Mouse (Mus musculus) adrenal gland, adult 8-10 months (tissue): ENCODE measurements around the gene Cacna2d1. TPM values are rescaled to one million over a fixed set of nuclear protein-coding genes. Genes with fewer than 3 reads are reported as not detected.

Experiments used
- DNase-seq: peaks from one replicate; pipeline ENCODE4 v3.0.0; 2022
- total RNA-seq, 4 experiments: library from RNA; stranded (reverse); gene quantifications; 2 replicates each; pipeline ENCODE4 v1.2.4; 2022

The Cacna2d1 gene
- 100 to 1,000 TPM; 114 to 218 (median 141) TPM for total RNA-seq

- peak; percentile 61 for DNase-seq
Observed at GRCm38 (mm10) chr5:15934376-15935233, at the start of gene Cacna2d1. Gene Cacna2d1, plus strand, starts transcription at chr5:15934691.

- DNase-seq = no peak
Observed at GRCm38 (mm10) chr5:15895098-15895497, 39.4 kb upstream of the Cacna2d1 start.

GRCm38 (mm10) chr5:15896706-15897105 is 37.8 kb upstream of the Cacna2d1 start:
- DNase-seq = no peak

DNA sequence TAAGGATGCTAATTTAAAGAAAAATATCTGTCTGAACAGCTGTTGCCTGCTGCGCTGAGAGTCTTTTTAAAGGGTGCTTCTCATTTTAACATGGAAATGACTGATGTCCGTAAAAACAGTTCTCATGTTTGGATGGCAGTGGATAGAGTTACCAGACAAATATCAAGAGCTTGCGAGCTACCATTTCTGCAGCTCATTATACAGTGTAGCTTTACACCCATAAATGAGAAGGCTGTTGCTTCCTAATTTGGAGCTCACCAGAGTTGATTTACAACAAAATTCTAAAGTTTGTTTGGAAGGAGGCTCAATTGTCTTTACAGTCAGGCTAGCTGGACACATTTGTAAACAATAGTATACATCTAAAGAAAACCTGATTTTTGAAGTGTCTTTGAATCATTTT is 28.0 kb upstream of the Cacna2d1 start:
- DNase-seq = no peak

GRCm38 (mm10) chr5:15914931-15915330 is 19.6 kb upstream of the Cacna2d1 start:
- no peak for DNase-seq

DNA sequence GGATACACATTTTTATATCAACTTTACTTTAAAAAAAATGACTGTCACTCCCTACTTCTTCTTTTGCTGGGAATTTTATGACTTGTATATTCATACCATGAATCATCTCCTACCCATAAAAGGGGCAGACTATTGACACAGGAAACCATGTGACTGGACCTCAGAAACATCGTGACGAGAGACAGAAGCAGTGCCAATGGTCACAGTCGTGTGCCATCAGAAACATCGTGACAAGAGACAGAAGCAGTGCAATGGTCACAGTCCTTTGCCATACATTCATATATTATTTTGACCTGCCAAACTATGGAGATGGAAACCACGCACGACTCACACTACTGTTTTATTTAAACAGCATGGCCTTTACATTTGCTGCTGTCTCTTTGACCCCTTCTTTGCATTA is 6.0 kb upstream of the Cacna2d1 start:
- DNase-seq = no peak

DNA sequence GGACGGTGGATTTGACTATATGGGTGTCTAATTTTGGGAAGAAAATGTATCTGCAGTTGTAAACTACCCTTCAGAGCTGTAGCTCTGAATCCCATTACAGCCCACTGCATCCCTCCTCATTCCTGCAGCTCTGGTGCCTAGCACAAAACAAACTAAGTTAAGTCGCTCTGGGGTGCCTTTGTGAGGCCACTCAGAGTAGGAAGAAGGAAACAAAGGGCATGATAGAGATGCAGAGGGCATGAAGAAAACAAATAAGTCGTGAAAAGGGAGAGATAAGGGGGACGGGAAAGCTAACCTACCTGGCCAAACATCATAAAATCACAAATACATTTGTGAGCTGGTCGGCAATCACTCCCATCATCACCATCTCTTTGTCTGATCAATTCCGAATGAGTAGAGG is 1.5 kb upstream of the Cacna2d1 start:
- DNase-seq = no peak

DNA sequence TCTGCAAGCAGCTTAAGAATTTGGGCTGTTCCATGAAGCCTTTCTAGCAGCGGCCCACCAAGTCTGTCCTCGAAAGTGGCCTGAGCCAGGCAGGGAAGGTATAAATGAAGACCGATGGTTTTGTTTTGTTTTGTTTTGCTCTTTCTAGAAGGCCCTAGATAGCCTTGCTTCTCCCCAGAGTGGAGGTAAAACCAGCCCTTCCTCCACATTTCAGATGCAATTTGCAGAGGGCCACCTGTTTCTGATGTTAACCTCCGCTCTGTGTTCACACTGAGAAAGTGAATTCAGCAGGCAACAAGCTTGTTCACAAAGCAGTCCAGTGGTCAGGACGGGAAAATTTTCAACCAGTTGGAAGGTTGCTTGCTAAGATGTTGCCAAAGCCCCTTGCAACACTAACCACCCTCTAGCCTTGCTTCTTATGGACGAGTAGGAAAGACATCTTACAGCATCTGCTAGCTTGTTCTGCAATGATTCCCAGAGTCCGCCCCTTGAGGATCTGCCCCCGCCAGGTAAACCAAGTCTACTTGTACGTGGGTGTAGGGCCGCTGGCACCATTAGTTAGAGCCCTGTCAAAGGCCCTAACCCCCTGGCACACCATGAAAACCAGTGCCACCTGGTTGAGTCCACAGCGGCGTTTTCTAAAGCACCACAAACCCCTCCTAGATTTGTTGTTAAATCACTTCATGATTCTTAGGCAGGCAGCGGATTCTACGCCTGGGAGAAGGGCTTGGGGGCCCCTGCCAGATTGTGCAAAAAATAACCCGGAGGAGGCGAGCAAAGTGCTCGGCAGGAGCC is 713 bp upstream of the Cacna2d1 start:
- DNase-seq = peak; percentile 26

DNA sequence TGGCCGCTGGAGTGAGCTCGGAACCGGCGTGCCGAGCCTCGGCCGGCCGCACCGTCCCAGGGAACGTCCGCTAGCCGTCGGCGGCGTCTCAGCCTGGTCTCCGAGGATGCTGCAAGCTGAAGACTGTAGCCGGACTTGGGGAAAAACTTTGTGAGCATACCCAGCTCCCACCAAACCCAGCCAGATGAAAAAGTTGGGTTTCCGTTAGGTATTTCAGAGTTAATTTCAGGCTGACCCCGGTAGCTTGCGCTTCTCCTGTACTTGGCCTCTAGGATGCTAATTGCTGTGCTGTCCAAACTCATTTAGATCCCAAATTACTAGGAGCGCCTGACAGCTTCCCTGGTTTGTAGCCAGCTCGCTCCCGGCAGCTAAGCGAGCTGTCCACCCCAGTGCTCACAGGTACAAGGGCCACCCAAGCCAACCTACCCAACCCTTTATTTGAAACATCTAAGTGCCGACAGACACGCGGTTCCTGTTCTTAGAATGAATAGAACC is 790 bp downstream of the Cacna2d1 start:
- no peak for DNase-seq

- no peak for DNase-seq
Observed at GRCm38 (mm10) chr5:15935831-15936710, 1.6 kb downstream of the Cacna2d1 start.

GRCm38 (mm10) chr5:15941191-15941725 is 6.8 kb downstream of the Cacna2d1 start:
- no peak for DNase-seq

GRCm38 (mm10) chr5:15942051-15942450 is 7.6 kb downstream of the Cacna2d1 start:
- DNase-seq = no peak

DNA sequence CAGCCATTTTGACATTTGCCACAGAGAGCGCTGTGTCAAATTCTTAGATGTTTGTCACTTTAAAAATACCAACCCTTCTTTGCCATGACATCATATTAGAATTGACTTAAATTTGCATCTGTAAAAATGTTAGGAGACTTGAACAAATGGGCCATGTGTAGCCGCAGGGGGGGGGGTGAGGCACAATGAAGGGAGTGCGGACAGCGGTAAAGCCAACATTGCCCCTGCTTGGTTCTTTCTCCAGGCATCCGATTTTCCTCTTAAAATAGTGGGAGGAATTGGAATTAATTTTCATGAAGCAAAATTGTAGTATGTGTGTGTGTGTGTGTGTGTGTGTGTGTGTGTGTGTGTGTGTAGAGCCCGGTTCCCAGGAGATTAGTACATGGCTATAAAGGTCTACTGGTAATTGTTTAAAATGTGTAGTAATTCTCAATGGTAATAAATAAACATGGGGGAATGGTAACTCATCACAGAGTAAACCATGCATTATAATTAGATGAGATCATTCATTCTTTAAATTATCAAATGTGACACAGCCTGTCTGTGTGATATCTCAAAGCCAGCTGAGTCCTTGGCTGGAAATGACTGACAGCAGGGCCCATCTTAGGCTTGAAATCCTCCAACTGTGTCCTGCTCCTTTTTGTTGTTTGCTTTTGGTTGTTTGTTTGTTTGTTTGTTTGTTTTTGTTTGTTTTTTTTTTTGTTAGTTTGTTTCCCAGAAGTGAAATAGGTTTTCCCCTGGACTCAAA is 14.0 kb downstream of the Cacna2d1 start:
- no peak for DNase-seq

GRCm38 (mm10) chr5:15959760-15960159 is 25.3 kb downstream of the Cacna2d1 start:
- DNase-seq = no peak

DNA sequence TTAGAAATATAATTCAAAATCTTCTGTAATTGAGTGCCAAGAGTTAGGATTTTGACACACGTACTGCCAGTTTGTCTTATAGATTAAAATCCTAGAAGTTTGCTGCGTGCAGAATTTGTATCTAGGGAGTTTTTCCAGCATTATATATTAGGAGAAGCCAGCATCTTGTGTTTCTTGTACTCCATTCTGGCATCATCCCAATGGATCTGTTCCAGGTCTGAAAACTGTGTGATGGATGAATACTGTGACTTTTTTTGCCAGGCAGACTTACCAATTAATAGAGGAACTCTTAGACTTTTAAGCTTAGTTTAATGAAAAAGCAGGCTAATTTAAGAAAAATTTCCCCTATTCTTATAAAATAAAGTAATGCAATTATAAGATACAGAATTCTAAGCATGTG is 27.4 kb downstream of the Cacna2d1 start:
- no peak for DNase-seq

DNA sequence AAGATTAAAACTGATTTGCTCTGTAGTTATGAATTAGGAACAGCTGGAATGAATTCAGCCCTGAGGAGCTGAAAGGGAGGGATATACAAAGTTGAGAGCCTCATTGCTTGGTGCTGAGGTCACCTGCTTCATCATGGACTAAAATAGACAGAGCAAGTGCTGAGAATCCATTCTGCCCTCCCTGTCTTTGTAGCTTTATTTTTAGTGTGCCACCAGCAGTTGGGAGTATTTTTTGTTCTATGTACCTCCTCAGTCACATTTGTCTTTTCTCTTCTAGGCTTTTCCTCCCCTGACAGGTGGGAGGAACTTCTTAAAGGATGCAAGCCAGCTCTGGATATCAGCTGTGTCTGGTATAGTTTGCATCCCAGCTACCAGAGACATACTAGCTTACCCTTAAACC is 32.4 kb downstream of the Cacna2d1 start:
- no peak for DNase-seq

DNA sequence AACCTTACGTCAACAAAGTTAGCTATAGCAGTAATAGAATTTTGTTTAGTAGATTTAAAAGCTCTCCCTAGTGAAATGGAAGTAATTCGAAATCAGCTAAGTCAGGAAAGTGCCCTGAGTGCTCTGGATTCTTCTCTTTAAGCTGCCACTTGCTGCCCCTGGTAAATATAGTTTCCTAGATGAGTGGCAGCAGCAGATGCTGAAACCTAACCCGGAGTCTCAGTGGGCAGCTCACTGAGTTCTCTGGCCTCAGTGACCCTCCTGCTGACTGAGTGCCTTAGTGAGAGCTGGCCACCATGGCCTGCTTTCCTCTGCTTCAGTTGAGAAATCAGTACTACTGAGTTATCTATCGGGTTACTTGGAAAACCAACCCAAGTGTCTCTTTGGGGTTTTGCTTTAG is 37.3 kb downstream of the Cacna2d1 start:
- no peak for DNase-seq

DNA sequence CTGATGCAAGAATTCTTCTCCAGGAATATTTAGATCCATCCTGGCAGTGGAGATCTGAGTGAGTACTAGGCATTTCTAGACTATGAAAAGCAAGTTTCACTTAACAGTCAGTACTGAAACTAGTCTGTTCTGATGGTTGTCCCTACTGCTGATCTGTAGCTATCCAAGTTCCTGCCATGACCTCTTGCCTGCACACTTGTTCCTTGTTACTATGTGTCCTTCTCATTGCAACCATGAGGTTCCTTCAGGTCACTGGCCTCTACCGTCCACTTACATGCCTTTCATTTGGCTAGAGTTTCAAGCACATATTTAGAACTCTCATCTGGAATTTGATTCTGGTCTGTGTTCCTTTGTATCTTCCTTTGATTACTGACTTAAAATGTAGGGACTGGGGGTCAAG is 37.9 kb downstream of the Cacna2d1 start:
- DNase-seq = no peak

- DNase-seq = no peak
Observed at GRCm38 (mm10) chr5:15974652-15975051, 40.2 kb downstream of the Cacna2d1 start.

GRCm38 (mm10) chr5:15979225-15979624 is 44.7 kb downstream of the Cacna2d1 start:
- no peak for DNase-seq

- no peak for DNase-seq
Observed at GRCm38 (mm10) chr5:15982573-15982972, 48.1 kb downstream of the Cacna2d1 start.
